Mouse (Mus musculus): ENCODE results near the gene Asic4.

Asic4 gene

DNA sequence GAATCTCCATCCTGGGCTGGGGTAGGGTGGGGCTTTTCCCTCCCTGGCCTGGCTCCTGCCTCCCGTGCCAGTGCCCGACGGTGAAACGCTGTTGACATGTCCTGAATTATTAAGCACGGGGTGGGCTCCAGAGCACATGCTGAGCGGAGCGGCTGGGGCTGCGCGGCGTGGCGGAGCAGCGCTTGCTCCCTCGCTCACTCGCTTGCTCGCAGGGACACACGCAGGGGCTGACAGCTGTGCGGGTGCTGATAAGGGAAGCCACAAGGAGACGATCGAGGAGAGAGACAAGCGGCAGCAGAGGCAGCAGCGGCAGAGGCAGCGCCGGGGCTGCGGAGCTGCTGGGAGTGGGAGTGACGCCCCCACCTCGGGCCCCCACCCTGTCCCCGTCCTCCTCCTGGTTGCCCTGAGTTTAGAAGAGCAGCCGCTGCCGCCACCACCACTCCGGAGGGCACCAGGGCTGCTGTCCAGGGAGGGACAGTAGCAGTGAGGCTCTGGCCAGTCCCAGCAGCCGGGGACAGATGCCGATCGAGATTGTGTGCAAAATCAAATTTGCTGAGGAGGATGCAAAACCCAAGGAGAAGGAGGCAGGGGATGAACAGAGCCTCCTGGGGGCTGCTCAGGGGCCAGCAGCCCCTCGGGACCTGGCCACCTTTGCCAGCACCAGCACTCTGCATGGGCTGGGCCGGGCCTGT is at the start of gene Asic4:
TSS of gene Asic4 (plus strand) at position 123 of the 692 bp plus-strand sequence.
- peak; percentile 88 for DNase-seq

DNA sequence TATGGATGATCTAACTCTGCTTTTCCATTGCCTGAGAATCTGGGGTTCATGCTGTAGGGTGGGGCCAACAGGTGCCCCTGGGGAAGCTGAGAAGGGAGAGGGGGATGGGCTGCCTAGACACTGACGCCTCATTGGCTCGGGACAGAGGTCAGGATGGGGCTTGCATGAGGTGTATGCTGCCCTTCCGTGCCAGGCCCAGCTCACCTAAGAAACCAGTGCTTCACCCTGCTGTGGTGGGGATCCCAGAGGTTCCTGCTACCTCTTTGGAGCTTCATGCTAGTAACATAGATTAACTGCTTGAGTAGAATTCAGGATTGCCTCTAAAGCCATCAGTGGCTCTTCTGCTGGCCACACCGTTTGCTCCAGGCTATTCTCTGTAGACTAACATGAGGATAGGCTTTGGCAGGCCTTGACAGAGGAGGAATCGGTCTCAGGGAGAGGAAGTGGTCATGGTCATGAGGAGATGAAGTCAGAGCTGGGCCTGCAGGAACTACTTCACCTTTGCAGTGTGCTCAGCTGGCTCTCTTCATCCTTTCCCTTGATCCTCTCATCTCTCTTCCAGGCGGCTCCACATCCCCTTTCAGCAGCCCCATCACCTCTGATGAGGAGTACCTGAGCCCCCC is 49.6 kb upstream of the Asic4 start:
- no peak for DNase-seq

DNA sequence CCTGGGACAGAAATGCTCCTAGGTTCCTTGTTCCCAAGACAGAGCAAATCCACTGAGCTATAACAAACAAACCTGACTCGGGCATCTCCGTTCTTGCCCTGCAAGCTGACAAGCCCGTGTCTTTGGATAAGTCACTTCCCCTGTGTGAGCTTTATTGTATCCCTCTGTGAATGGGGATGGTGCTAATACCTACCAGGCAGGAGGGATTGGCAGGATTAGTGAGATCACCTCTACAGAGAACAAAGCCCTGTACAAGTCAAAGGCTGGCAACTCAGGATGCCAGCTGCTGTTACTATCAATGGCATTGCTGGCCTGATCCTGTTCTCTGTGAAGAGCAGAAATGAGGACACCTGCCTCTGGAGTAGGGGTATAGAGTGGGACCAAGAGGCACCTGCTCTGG is 44.7 kb upstream of the Asic4 start:
- no peak for DNase-seq

DNA sequence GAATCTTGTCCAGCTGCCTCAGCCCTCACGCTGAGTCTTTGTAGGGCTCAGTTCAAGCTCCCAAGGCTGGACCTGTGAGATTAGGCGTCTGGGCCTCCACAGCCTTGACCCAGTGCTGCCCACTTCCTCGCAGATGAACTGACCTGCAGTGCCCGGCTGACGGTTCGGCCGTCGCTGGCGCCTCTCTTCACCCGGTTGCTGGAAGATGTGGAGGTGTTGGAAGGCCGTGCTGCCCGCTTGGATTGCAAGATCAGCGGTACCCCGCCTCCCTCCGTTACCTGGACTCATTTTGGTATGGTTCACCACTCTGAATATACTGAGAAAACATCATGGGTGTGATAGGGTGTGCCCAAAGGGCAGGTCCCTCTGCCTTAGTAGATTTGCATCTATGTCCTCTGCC is 44.1 kb upstream of the Asic4 start:
- DNase-seq: peak; percentile 89

- peak; percentile 92 for DNase-seq
Observed at GRCm38 (mm10) chr1:75407056-75407455, 43.2 kb upstream of the Asic4 start.

DNA sequence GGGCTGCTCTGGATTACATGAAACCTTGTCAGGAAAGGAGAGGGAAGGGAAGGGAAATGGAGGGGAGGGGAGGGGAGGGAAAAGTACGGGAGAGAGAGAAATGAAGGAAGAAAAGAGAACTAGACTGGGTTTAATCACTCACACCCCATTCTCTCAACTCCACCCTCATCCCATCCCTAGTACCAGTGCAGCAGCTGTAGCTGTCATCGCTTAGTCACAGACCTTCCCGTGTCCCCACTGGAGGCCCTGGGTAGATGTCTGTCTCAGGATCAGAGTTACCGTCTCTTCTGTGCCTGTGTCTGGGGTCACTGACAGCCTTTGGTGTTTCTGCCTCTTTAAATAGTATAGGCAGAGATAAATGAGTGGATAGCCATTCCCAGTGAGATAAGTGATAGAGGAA is 42.0 kb upstream of the Asic4 start:
- DNase-seq: no peak

DNA sequence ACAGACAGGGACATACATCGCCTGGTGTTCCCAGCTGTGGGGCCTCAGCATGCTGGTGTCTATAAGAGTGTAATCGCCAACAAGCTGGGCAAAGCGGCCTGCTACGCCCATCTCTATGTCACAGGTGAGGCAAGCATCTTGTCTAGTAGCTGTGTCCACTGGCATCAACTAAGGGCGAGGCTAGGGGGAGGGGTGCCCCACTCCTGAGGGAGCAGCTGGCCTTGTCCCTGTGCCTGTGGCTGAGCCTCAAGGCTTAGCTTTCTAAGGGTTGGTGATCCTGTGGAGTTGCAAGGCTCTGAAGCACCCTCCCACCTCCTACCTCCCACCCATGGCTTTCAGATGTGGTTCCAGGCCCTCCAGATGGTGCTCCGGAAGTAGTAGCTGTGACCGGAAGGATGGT is 40.3 kb upstream of the Asic4 start:
- no peak for DNase-seq

DNA sequence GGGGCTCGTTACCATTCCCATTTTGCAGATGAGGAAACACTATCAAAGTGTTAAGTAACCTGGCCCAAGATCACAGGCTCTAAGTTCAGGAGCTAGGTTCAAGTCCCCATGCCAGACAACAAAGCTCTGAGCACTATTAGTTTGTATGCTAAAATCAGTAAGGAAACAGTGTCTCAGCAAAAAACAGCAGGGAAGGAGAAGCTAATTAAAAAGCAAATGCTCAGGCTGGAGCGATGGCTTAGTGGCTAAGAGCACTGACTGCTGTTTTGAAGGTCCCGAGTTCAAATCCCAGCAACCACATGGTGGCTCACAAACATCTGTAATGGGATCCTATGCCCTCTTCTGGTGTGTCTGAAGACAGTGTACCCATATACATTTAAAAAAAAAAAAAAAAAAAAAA is 38.0 kb upstream of the Asic4 start:
- DNase-seq: no peak

- DNase-seq: no peak
Observed at GRCm38 (mm10) chr1:75413749-75414148, 36.5 kb upstream of the Asic4 start.

DNA sequence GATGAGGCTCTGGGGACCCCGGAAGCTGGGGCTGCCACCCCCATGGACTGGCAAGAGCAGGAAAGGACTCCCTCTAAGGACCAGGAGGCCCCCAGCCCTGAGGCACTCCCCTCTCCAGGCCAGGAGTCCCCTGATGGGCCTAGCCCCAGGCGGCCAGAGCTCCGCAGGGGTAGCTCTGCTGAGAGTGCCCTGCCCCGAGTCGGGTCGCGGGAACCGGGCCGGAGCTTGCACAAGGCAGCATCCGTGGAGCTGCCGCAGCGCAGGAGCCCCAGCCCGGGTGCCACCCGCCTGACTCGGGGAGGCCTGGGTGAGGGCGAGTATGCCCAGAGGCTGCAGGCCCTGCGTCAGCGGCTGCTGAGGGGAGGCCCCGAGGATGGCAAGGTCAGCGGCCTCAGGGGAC is 28.4 kb upstream of the Asic4 start:
- no peak for DNase-seq

DNA sequence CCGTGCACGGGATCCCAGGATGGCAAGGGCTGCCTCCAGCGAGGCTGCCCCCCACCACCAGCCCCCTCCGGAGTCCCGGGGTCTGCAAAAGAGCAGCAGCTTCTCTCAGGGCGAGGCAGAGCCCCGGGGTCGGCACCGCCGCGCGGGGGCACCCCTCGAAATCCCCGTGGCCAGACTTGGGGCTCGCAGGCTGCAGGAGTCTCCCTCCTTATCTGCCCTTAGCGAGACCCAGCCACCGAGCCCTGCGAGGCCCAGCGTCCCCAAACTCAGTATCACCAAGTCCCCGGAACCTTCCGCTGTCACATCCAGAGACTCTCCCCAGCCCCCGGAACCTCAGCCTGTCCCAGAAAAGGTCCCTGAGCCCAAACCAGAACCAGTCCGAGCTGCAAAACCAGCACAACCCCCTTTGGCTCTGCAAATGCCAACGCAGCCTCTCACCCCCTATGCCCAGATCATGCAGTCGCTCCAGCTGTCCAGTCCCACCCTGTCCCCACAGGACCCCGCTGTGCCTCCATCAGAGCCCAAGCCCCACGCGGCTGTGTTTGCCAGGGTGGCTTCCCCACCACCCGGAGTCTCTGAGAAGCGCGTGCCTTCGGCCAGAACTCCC is 27.9 kb upstream of the Asic4 start:
- no peak for DNase-seq

- no peak for DNase-seq
Observed at GRCm38 (mm10) chr1:75422823-75423471, 27.3 kb upstream of the Asic4 start.

GRCm38 (mm10) chr1:75423780-75424390 is 26.4 kb upstream of the Asic4 start:
- DNase-seq: no peak

DNA sequence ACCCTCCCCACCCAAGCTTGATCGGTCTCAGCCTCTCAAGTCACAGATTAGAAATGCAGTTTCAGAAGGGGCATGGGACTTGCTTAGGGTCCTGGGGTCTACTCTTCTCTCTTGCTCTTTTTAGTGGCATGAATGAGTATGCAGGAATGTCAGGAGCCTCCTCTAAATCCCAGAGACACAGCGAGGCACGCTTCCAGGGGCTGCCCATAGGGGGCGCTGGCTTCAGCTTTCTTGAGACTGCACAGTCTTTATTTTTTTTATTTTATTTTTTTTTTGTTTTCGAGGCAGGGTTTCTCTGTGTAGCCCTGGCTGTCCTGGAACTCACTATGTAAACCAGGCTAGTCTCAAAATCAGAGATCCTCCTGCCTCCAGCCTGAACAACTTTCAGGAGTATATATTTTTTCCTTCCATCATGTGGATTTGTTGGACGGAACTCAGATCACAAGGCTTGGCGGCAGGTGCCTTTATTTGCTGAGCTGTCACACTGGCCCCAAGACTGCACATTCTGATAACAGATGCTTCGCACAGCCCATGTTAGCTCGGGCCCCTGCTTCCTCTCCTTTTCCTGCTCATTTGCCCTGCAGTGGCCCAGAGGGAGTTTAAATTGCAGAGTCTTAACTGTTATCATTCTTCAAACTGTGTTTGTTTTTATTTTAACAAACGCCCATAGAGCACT is 24.3 kb upstream of the Asic4 start:
- no peak for DNase-seq

DNA sequence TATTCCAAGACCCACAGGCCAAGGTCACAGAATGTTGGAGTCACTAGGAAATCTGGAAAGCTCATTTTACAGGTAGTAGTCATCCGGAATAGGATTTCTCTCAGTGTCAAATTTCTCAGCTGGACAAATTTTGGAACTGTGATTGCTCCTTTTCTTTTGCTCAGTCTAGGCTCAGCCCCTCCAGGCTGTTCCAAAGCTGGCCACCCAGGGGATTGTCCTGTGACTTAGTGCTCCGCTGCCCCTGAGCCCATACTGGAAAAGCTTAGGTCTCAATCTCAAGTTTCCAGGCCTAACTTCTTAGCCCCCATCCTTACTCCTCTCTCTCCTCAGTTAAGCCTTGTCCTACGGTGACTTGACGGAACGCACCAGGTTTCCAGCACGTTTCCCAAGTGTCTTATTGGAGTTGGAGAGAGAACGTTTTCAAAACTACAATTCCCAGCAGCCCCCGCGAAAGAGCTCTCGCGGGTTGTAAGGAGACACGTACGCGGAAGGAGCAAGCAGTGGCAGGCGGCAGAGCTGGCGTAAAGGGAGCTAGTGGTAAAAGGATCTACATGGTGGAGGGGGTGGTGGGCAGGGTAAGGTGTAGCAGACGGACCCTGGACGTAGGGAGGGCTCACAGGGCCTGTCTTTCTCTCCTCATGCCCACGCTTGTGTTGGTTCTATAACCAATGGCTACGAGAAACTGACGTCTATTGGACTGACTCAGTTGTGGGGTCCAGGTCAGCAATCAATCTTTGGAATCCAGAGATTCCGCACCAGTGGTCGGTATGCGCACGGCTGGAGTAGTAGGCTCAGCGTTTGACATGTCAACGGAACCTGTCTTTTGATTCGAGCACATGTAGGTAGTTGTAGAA is 14.5 kb upstream of the Asic4 start, which contains the start of gene Gmppa:
TSS of gene Gmppa (plus strand) at position 456 of the 854 bp plus-strand sequence.
- DNase-seq: peak; percentile 98

- DNase-seq: peak; percentile 90
Observed at GRCm38 (mm10) chr1:75438782-75439181, 11.5 kb upstream of the Asic4 start.

GRCm38 (mm10) chr1:75440661-75441060 is 9.6 kb upstream of the Asic4 start:
- no peak for DNase-seq

GRCm38 (mm10) chr1:75441471-75441996 is 8.7 kb upstream of the Asic4 start:
- DNase-seq: no peak

DNA sequence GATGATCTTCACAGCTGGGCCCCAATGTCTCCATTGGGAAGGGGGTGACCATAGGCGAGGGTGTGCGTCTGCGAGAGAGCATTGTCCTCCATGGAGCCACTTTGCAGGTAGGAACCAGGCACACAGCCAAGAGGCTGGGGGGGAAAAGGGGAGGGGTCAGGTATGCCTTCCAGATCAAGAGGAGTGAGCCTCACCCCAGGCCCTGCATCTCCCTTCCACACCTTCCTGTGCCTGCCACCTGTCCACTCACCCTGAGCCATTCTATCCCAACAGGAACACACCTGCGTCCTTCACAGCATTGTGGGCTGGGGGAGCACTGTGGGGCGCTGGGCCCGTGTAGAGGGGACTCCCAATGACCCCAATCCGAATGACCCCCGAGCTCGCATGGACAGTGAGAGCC is 8.1 kb upstream of the Asic4 start:
- no peak for DNase-seq

DNA sequence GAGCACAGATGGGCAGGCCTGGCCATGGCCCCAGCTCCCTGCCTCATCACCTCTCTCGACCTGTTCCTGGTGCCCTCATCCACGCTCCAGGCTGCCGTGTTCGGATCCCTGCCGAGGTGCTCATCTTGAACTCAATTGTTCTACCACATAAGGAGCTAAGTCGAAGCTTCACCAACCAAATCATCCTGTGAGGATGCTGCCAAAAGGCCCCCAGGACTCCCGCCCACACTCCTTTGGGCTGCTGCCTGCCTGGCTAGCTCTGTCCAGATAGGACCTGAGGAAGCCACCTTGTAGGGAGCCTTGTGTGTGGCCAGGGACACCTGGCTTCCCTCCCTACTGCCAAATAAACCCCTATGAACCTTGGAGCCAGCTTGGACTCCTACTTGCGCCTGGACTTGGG is 7.4 kb upstream of the Asic4 start:
- DNase-seq: no peak

DNA sequence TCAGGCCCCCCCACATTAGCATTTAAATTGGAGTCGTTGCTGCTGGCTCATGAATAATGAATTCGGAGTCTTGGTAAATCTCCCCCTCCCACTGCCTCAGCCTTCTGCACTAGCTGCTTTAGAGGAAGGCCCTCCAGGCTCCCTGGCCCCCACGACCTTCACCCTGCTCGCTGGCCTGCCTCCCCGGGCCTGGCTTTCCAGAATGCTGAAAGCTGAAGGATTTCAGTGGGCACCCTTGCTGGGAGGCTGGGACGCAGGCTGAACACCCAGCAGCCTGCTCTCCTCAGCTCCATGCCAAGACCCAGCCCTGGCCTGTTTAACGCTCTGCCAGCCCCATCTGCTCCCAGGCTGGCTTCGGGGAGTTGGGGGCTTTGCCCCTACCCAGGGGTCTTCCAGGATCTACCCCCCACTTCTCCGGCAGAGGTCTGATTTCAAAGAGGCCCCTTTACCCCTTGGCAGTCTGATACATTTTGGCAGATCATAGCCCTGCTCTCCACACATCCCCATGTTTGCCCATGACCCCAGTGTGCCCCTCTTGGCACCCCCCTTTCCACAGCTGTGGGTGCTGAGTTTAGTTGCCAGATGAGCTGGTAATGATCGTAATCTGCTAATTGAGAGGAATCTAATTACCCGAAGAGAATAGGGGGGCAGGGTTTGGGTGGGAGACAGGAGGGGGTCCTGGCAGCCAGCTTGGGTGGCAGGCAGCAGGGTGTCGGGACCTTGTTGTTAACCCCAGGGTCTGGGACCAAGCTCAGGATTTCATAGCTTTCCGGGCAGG is 6.8 kb upstream of the Asic4 start:
- no peak for DNase-seq

Measured in heart, adult 11 months (tissue).